Mouse (Mus musculus) induced T-regulatory cell, adult 2 months (primary cell): ENCODE measurements around the gene Rgs6.

Experiments used
- DNase-seq: peaks from one replicate; pipeline ENCODE4 v3.0.0-alpha.2; 2012; ENCODE audit warnings: low read depth

Gene Rgs6

DNA sequence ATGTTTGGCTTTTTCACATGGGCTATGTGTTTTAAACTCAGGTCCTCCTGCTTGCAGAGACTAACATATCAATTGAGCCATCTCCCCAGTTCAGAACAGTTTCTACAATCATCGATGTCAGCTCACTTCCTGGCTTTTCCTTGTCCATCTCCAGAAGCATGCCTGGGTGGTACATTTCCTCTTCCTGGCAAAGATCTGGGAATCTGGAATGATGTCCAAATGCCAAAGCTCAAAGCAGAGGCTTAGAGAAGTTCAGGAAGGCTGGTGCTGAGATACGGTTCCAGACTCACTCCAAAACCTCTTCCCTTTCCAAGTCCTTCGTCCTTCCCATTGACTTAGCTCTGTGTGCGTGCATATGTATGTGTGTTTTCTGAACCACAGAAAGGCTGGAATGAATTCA, 59.8 kb downstream of the Rgs6 start:
- no peak for DNase-seq

DNA sequence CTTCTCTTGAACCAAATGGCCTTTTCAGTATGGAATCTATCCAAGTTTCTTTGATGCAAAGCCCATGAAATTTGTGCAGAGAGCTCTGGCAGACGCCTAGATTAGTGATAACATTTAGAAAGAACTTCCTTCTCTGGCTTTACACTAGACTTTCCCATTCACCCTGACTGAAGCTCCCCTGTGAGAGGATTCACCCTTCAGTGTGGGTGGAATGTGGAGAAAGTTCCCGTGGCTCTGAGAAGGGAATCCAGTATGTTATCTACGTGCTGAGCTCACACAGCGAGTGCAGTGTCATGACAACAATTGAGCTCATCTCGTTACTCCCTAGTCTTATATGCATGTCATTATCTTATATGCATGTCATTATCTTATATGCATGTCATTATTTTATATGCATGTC, 61.9 kb downstream of the Rgs6 start:
- DNase-seq, result no peak

DNA sequence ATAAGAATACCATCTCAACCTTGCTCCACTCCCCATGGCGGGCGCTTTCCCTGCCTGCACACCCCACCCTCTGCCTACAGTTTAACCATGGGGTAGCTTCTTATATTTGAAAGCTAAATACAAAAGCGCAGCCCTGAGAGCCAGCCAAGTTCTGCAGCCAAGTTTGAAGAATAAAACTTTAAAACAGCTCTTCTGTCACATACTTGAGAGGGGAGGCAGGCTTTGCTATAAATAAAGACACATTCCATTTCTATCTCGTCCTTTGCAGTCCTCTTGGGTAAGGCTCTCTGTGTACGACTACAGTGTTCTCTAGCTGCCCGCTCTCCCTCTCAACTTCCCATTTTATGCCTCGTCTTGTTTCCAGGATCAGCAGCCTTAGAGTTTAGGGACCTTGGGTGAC, 76.5 kb downstream of the Rgs6 start:
- no peak for DNase-seq

DNA sequence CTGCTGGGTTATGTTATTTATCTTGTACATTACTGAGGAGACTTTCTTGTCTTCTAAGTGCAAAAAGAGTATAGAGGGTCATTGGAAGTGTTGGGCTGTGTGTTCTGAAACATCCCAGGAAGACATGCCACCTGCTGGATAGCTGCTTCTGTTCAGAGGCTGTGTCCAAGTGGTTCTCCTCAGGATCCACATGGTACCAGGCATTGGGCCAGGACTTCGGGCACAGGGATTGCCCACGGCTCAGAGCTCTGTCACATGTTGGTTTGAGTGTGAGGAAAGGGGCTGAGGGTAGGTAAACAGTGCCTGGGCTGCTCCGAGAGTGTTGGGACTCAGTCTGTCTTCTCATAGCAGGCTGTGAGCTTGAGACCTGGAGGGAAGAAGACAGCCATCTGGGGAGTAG, 79.3 kb downstream of the Rgs6 start:
- no peak for DNase-seq

DNA sequence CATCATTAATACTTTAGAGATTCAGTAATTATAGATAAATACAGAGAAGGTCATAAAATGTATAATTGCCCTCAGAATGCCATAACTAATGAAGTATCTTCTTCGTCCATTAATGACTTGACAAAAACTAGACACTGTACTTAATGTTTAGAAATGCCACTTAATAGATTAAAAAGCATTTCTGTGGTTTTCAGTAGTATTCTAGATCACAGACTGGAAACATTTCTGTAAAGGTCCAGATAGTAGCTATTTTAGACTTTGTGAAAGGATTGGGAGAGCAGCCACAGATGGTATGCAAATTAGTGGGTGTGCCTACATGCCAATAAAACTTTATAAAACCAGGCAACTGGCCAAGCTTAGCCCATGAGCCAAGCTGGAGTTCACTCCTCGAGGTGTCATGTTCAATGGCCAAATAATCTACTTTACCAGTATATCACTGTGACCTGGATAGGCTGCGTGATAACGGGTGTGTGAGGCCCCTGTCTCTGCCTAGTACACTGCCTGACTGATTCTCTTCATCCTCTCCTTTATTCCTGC, 82.2 kb downstream of the Rgs6 start:
- DNase-seq, result no peak

DNA sequence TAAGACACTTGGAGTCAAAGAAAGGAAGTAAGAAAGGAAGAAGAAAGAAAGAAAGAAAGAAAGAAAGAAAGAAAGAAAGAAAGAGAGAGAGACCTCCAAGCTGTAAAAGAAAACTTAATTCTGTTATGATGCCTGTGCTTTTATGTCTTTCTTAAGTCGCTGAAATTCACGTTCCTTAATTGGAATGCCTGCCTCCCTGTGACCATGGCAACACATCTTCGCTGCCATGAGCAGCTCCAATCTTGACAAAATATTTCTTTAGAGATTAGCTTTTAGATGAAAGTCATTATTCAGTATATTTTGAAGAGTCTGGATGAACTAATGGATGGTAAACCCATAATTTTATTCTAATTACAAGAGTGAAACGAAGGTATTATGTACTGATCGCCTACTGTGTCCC, 83.5 kb downstream of the Rgs6 start:
- no peak for DNase-seq

DNA sequence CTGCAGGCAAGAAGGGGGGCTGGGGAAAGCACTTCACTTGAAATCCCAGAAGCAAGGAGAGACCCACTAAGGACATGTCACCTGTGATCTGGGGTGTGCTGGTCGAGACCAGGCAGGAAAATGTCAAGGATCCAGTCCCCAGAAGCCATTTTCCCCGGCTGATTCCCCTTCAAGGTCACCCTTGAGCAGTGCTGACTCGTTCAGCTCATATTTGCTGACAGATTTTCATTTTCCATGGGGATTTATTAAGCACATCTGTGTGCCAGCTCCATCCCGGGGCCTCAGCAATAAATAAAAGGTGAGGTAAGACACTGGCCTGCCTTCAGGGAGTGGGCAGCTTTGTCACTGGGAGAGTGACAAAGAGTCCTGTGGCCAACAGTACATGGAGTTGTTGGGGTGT, 87.0 kb downstream of the Rgs6 start:
- DNase-seq, result no peak

DNA sequence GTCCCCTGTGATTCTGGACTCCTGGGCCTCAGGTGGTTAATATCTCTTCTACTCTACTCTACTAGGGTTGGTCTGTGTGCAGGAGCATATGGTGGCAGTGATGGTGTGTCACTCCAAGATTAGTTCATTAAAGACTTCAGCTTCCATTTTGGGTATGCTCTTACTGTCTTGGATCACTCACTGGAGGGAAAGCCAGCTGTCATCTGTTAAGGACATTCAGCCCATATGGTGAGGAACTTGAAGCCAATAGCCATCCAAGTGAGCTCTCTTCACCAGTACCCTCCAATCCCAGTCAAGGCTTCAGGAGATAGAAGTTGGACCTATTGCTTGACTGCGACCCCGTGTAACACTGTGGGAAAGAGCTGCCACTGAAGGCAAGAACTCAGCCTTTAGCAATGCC, 98.9 kb downstream of the Rgs6 start:
- no peak for DNase-seq

DNA sequence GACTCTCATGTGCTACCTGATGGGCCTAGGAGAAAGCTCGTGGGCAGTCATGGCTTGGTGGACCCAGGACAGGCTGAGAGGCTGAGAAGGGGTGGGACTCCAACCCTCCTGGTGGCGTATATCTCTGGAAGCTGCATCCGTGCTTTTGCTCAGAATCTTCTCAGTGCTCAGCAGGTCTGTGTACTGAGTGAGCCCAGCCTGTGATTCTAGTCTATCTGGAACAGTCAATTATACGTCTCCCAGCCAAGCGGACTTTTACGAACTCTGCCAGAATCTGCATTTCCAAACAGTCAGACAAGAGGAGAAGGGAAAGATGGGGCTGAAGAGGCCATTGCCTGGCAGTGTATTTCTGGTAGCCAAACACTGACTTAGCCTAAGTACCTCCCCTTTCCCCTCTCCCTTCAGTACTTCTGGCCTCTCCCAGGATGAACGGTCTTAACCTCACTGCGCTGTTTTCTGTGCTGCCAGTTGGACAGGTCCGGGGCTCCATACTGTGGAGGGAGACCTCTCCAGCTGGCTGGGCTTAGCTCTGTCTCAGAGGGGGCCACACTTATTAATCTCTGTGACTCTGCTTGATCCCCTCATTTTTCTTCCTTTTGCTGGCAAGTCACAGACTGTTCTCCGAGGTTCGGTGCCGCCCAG, 110.9 kb downstream of the Rgs6 start:
- DNase-seq, result no peak

DNA sequence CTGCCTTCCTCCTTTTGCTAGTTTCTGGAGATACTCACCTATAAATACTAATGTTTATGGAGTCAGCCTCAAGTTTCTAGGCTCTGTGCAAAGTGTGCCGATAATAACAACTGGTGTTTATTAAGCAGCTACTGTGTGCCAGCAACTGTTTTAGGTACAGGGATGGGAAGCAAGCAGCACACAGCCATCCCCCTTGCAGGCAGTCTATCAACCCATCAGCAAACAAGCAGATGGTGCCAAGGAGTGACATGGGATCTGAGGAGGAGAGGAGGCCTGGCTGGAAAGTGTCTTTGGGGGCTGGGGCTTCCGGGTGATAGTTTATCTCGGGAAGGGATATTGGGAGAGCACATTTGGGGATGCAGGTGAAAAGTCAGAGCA, 111.4 kb downstream of the Rgs6 start:
- DNase-seq, result no peak

DNA sequence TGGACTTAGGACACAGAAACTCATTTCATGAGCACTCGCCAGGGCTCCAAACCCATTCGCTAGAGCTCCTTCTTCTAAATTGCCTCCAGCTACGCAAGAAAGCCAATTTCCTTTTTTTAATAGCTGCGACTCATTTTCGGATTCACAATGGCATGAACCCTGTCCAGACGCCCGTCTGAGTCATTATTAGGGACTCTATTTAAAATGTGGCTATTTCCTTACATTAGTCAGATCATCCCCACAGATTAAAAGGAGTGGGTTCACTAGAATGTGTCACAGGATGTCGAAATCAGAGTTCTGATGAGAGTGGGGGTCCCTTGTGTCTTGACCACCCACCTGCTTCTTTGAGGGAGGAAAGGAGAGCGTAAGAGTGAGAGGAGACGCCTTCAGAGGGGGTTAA, 112.1 kb downstream of the Rgs6 start:
- DNase-seq, result no peak

DNA sequence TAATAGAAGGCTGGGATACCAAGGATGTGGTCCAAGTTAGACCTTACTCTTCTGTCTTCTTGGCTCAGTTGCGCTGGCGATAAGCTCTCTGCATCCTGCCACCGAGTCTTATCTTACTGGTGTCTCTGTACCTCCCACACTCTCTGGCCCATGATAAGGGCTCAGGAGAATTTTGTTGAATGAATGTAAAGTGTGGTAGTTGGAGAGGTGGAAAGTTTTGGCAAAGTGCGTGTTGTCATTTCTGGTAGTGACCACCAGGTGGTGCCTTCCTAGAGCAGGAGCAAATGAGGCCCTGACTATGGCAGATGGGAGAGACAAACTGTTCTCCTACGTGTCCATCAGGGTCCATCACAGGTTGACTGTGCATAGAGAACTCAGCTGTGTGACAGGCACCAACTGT, 112.7 kb downstream of the Rgs6 start:
- peak; percentile 42 for DNase-seq

DNA sequence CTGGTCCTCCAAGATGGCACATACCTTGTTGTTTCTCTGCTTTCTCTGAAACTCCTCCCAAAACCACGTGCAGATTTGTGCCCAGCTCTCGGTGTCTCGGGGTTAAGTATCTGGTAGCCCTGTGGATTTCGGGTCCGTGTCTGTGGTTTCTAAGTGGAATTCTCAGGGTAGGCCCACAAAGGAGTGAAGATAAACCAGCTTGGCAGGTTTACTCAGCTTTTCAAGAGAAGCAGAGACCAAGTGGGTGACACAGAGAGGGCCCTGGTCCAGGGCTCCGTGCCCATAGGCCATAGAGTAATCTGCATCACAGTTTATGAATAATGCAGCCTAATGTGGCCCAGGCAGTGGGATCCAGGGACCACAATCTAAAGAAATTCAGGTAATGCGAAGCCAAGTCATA, 113.3 kb downstream of the Rgs6 start:
- no peak for DNase-seq

DNA sequence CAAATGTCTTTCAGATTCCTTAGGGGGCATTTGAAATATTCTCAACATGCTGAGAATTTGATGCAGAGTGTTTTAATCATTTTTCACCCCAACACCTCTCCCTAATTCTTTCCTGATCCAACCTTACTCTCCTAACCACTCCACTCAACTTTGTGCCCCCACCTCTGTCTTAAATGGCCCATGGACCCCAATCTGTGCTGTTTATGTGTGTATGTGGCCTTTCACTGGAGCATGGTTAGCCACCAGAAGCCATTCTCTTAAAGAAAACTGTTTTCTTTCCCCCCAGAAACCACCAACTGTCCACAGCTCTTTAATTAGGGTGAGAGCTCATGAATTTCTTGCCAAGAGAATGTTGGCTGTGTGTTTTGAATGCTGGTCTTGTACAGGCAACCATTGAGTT, 122.3 kb downstream of the Rgs6 start:
- DNase-seq, result no peak

DNA sequence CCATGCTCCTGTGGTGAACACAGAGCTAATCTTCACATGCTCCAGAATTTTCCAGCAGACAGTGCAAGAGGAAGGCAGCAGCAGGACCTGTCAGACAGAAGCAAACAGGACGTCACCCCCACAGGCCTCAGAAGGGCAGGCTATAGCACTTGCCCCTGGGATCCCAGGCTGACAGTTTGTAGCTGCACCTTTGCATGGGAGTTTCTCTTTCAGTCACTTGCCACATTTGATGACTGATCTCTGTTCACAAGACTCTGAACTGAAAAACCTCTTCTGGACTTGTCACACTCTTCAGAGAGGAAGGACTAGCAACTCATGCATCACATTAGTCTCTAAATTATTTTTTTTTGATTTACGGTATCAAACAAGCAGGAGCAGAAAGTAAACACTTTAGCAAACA, 126.2 kb downstream of the Rgs6 start:
- DNase-seq, result no peak

DNA sequence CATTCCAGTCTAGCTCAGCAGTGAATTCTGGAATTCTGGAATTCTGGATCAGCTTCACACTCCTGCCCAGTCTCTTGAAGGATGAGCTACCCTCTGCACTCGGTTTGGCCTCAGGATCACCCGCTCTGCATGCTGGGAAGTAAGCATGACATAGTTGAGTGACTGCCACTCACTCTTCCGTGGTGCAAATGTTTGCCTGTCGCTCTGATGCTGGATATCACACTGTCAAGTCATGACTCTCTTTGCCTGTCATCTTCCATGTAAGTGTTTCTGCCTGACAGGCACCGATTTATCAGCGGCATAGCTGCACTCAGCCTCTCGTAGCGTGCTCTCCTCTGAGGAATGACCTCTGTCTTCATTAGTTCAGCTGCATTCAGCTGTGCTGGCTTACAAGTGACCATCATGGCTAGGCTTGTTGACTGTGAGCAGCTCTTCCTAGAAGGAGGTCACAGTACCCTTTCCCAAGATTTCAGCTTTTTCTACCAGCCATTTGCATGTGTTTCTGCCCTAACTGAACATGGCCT, 135.0 kb downstream of the Rgs6 start:
- DNase-seq, result no peak

DNA sequence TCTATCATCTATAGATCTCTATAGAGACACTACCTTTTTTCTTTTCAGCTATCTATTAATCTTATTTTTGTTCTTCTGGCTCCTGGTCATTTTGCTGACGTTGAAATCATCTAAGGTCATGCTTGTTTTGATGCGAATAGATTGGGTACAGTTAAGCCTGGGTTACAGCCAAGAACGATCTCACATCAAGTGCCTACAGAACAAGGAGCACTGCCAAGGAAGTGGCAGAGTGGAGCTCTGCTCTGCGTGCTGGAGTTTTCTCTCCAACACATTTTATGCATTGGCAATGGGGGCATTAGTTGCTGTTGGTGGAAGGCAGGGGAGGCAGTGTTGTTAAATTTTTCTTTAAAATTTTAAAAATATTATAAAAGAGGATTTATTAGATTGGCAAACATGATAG, 138.2 kb downstream of the Rgs6 start:
- DNase-seq, result no peak

DNA sequence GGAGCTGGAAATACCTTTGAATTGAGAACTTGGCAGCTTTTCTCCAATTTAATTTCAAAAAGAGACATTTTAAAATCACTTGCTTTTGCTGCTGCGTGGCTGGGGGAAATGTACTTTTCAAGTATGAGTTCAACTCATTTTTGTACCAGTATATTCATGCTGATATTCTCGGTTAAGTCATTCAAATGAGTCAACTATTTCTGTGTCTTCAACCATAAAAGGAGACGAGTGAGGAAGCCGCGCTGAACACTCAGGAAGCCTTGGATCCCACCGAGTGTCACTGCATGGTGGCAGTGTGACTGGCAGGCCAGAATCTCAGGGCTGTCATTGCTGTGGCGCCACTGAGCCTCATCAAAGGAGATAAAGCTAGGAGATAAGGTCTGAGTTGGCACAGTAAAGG, 143.5 kb downstream of the Rgs6 start:
- DNase-seq, result no peak

DNA sequence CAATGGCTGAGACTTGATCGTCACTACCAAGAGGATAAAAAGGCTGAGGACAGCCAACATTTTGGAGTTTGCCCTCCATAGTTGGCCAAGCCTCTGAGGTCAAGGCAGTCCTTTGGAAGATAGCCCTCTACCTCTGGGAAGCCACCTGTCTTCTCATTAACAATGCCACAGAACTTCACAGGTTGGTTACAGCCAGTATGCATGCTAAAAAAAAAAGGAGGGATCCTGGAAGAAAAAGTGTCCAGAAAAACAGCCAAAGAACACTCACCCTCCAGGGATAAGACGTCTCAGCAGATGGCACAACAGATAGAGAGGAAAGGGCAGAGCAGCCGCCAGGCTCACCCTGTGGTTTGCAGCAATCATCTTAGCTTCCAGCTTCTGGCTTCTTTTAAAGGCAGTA, 154.9 kb downstream of the Rgs6 start:
- DNase-seq, result no peak

DNA sequence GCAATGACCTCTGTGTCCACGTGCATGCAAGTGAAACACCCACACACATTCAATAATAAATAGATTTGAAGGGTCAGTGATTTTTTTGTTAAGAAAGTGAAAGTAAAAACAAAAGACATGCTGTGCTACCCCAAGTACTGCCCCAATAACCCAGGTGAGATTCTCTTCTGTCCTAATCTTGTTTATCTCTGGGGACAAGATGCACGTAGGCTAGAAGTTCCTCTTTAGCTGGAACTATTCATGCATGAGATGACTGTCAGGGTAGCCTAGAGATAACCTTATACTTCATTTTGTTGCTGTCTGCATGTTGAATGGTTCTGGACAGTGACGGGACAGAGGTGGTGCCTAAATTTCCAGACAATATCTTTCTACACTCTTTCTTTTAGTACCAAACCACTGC, 155.9 kb downstream of the Rgs6 start:
- DNase-seq, result no peak

DNA sequence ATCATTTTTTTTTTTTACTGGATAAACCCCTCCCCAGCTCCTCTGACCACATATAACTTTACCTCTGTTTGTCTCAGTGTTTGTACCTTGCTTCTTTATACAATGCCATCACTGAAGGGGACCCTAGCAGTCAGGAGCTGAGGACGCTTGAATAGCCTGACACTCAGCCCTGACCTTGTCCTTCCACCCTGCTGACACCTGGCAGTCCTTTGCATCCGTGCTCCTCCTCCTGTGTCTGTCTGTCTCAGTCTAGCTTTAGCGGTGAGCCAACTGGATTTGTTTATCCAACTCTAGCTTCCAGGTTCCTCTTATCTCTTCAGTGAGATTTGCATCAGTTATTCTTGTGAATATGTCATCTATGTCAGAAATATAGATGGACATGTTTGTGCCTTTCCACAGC, 156.7 kb downstream of the Rgs6 start:
- no peak for DNase-seq

DNA sequence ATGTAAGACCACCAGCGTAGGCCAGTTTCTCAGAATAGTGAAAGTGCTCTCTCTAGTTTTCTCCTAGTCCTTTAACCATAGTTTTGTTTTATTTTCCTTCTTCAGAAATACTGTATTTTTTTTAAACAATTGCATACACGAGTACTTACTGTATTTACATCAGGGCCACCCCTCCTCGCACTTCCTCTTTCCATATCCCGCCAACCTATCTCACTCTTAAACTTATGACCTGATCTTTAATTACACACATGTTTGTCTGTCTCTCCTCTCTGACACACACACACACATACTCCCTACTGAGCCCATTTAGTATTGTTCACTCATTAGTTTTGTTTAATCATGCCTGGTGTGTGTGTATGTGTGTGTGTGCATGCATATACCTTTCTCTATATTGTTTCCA, 159.0 kb downstream of the Rgs6 start:
- DNase-seq, result no peak

DNA sequence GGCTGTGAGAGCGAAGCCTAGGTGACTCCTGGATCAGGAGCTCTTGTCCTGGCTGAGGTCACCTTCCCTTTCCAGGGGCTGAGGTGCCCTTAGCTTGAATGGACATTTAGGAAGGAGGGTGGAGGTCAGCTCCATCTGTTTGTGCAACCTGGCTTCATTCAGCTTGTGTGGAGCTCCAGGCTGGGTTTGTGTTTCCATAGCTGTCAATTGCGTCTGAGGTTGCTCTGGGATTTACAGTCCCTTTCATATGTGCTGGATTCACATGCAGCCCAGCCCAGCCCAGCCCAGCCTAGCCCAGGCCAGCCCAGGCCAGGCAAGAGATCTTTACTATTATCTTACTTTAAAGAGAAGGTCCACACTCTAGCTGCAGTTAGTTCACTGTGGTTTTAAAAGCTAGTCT, 163.8 kb downstream of the Rgs6 start:
- no peak for DNase-seq

DNA sequence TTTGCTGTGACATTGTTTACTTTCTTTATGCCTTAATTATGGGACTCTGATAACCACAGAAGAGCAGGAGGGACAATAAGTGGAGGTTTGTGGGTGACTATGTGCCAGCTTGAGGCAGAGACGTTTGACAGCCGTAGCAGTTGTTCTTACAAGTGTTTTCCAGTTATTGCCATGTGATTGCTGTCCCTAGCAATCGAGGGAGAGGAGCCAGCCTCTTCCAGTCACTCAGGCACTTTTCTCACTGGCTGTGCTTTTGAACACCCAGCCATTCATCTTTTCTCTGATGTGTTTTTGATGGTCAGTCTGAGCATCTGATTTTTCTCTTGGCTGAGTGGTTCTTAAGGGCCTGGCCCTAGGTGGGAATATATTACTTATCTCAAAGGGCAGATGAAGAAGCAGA, 166.4 kb downstream of the Rgs6 start:
- DNase-seq, result no peak

DNA sequence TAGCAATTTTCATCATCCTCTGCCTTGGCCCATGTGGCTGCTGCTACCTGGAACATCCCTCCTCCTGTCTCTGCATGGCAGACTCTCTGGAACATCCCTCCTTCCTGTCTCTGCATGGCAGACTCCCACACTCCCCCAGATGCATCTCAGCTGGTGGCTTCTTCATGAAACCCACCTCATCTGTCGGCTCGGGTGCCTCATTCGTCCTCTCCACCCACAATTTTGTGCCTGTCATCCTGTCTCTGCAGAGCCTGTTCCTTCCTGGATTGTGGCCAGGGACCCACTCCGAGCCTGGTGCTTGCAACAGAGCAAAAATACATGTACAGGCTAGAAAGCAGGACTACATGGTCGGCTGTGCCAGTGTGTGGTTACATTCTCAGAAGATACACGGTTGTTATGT, 168.7 kb downstream of the Rgs6 start:
- no peak for DNase-seq
